In genomic region chr3:32668256-32668959, GRCm38 (mm10) we compare ENCODE assay signal across 9 mouse cellular contexts. TPM values are rescaled to one million over a fixed set of nuclear protein-coding genes. Genes with fewer than 3 reads are reported as not detected.
DNase-seq lines count a peak whose midpoint lies in the region; ATAC-seq lines count a peak whose summit lies in the region.
"Had no signal": no experiment of that assay in that cellular context is flagged by ENCODE, and none has a peak within 500 bp of the region (broad histone marks: within the 10 kb centered on the region; RNA-seq: fewer than 3 reads in every experiment).

No protein-coding gene starts in this region.

- no peak for ATAC-seq in embryonic facial prominence, embryonic 13.5 days (ENCODE audit: insufficient number of reproducible peaks, insufficient read depth, low FRiP score, low TSS enrichment, low read depth)
- ATAC-seq in kidney, embryonic 15.5 days (replicated peaks; ENCODE audit: low FRiP score): no peak

- no peak overlapping the region for H3K4me3 ChIP-seq in embryonic facial prominence, embryonic 13.5 days
- no peak overlapping the region for H3K4me3 ChIP-seq in embryonic facial prominence, embryonic 10.5 days
- H3K4me3 ChIP-seq in kidney, embryonic 15.5 days (replicated peaks): no peak overlapping the region

- no peaks in the 10 kb centered on the region for H3K36me3 ChIP-seq in embryonic facial prominence, embryonic 13.5 days
- H3K36me3 ChIP-seq in embryonic facial prominence, embryonic 10.5 days (replicated peaks): no peaks in the 10 kb centered on the region
- no peaks in the 10 kb centered on the region for H3K36me3 ChIP-seq in kidney, embryonic 15.5 days

- no peaks in the 10 kb centered on the region for H3K9me3 ChIP-seq in embryonic facial prominence, embryonic 13.5 days
- H3K9me3 ChIP-seq in embryonic facial prominence, embryonic 10.5 days: no peaks in the 10 kb centered on the region
- H3K9me3 ChIP-seq in kidney, embryonic 15.5 days (replicated peaks): no peaks in the 10 kb centered on the region

- H3K27me3 ChIP-seq in embryonic facial prominence, embryonic 13.5 days: no peaks in the 10 kb centered on the region; the same call in 1 of the 2 replicates
- no peaks in the 10 kb centered on the region for H3K27me3 ChIP-seq in embryonic facial prominence, embryonic 10.5 days (replicated peaks; ENCODE audit: low read depth, poor library complexity, severe bottlenecking)
- H3K27me3 ChIP-seq in kidney, embryonic 15.5 days: no peaks in the 10 kb centered on the region

- peaks cover 3% of the 10 kb centered on the region; the same call in 1 of the 2 replicates for H3K4me1 ChIP-seq in embryonic facial prominence, embryonic 13.5 days
- H3K4me1 ChIP-seq in embryonic facial prominence, embryonic 10.5 days: no peaks in the 10 kb centered on the region
- H3K4me1 ChIP-seq in kidney, embryonic 15.5 days: peaks cover 10% of the 10 kb centered on the region; the same call in 1 of the 2 replicates

- DNase-seq in embryonic facial prominence, embryonic 10.5 days (ENCODE audit: low spot score): no peak
- DNase-seq in kidney, postnatal 10 days: no peak
- DNase-seq in right cerebral cortex, adult 18-20 months: peak; percentile 9
- DNase-seq in right cerebral cortex, postnatal 4 days: no peak
- no peak for DNase-seq in cerebellum, adult 8-10 months
- DNase-seq in urinary bladder, postnatal 4 days (ENCODE audit: low spot score in 2 of 2): no peak

- 0 out of 2 replicates have a peak overlapping the region, but pooled peaks have one; percentile 23 for H3K27ac ChIP-seq in embryonic facial prominence, embryonic 13.5 days
- H3K27ac ChIP-seq in embryonic facial prominence, embryonic 10.5 days (replicated peaks): no peak overlapping the region
- peak overlapping the region; percentile 48; the same call in 1 of the 2 replicates for H3K27ac ChIP-seq in kidney, embryonic 15.5 days
- H3K27ac ChIP-seq: liver, embryonic 14.5 days had no signal

- no peak overlapping the region for H3K9ac ChIP-seq in embryonic facial prominence, embryonic 13.5 days
- H3K9ac ChIP-seq in kidney, embryonic 15.5 days: no peak overlapping the region
- H3K9ac ChIP-seq: liver, embryonic 14.5 days had no signal

- H3K4me2 ChIP-seq in embryonic facial prominence, embryonic 13.5 days: no peak overlapping the region
- no peak overlapping the region for H3K4me2 ChIP-seq in kidney, embryonic 15.5 days

- WGBS in embryonic facial prominence, embryonic 13.5 days: 64% methylated on average over 9 of the region's 9 CpGs
- WGBS in embryonic facial prominence, embryonic 10.5 days: 85% methylated on average over 9 of the region's 9 CpGs
- WGBS in kidney, embryonic 15.5 days: 64% methylated on average over 9 of the region's 9 CpGs

RNA-seq across cellular contexts. Expression of gene Actl6a, which starts 37.7 kb away (rescaled TPM):
- polyA plus RNA-seq in embryonic facial prominence, embryonic 13.5 days (2015; fragmentation: Nextera tagmentation; extraction: Ambion mirVana): 164 and 186 TPM in 2 replicates
- polyA plus RNA-seq in embryonic facial prominence, embryonic 10.5 days (2016; fragmentation: Nextera tagmentation; extraction: Ambion mirVana): 274 and 289 TPM in 2 replicates
- 186 and 188 TPM in 2 replicates for polyA plus RNA-seq in kidney, embryonic 15.5 days (2015; fragmentation: Nextera tagmentation; extraction: Ambion mirVana)

RNA-seq across cellular contexts. Expression of gene Gnb4, which starts 52.0 kb away (rescaled TPM):
- polyA plus RNA-seq in embryonic facial prominence, embryonic 13.5 days (2015; fragmentation: Nextera tagmentation; extraction: Ambion mirVana): 78.8 and 79.2 TPM in 2 replicates
- 38.8 and 44.1 TPM in 2 replicates for polyA plus RNA-seq in embryonic facial prominence, embryonic 10.5 days (2016; fragmentation: Nextera tagmentation; extraction: Ambion mirVana)
- polyA plus RNA-seq in kidney, embryonic 15.5 days (2015; fragmentation: Nextera tagmentation; extraction: Ambion mirVana): 51.0 and 54.4 TPM in 2 replicates
